Mouse (Mus musculus) brain, embryonic 14.5 days (tissue): Measurements from ENCODE around the gene Acvrl1.

Source experiments
- CTCF ChIP-seq: fragments of 200-500 bp; IDR thresholded peaks from 2 replicates; pipeline ENCODE4 v1.5.1; 2012; ENCODE audit warnings: inconsistent platforms, mild to moderate bottlenecking, moderate library complexity, borderline replicate concordance; ENCODE audit not compliant: insufficient read depth, insufficient read length; ENCODE audit errors: extremely low read depth
- POLR2A ChIP-seq: fragments of 200-500 bp; IDR thresholded peaks from 2 replicates; pipeline ENCODE4 v1.6.1; 2012; ENCODE audit warnings: mild to moderate bottlenecking, inconsistent platforms, borderline replicate concordance; ENCODE audit not compliant: poor library complexity, insufficient read depth, insufficient read length, severe bottlenecking; ENCODE audit errors: extremely low read depth

DNA sequence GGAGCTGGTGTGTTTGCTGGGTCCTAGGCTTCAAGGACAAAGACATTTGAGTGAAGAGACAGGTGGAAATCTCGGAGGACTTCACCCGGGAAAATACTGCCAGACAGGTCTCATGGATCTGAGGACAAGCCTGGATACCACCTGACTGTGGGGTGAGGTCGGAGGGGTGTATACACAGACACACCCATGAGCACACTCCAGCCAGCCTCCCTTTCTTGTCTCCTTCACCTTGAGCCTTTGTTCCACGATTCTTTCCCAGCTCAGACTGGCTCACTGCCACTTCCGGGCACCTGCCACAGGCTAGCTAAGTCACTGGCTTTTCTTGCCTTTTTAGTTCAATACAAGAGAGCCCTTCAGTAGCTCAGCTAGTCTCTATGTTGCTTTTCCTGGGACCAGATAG is 36.0 kb downstream of the Acvrl1 start:
- TF ChIP-seq CTCF (no peak), POLR2A (no peak)
